Mouse (Mus musculus): ENCODE results near the gene Kdm6b. TPM values are rescaled to one million over a fixed set of nuclear protein-coding genes. Genes with fewer than 3 reads are reported as not detected.
A peak's percentile ranks its signal among the peaks of the same experiment; 100 is the strongest.

The Kdm6b gene
- total and polyA plus RNA-seq, 2 experiments from 2014 or later, result 15.0 to 30.2 TPM

DNA sequence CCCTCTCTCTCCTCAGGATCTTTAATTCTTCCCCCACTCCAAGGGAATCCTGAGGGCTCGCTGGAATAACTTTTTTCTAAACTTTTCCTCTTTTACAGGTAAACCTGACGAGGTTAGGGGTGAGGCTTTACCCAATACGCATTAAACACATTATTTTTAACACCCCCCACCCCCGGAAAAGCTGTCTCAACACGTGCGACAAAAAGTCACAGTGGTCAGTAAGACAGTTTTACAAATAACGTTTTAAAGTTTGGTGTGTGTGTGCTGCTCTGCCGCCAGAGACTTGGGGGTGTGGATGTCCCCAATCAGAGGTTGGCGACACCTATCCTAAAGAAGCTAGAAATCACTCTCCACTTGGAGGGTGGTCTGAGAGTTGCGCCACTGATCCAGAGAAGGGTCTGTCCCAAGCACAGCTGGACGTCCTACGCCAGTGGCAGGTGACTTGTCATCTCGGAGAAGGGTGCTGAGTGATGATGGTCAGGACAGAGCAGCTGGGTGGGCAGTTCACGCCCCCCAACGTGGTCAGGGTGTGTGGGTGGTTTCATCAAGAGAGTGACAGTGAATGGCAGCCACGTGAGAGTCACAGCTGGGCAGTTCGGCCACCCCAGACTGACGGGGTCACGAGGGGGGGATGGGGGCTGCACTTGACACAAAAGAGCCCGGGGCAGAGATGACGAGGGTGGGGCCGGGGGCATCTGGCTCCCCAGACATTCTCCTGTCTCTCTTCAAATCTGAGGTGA, 45.7 kb downstream of the Kdm6b start:
- Histone ChIP-seq H3K4me1 (ENCODE audit: insufficient read depth) (peaks cover 40% of the 10 kb centered on the region), H3K4me2 (ENCODE audit: low read depth) (peak overlapping the region; percentile 94), H3K4me3 (ENCODE audit: low read depth, low read length) (peak overlapping the region; percentile 88), H3K27ac (ENCODE audit: low read depth, low read length) (peak overlapping the region; percentile 100), H3K36me3 (ENCODE audit: insufficient read depth) (peaks cover 17% of the 10 kb centered on the region), H3K27me3 (ENCODE audit: insufficient read depth, low read length) (no peaks in the 10 kb centered on the region), H3K9me3 (ENCODE audit: low read length) (no peaks in the 10 kb centered on the region), H3K9ac (peak overlapping the region; percentile 100)
- TF ChIP-seq CTCF (IDR thresholded peaks at IDR 0.05; ENCODE audit: low read depth), result no peak
- WGBS, result 2% methylated on average over 22 of the region's 22 CpGs
- no peak for ATAC-seq
- no peak for DNase-seq

GRCm38 (mm10) chr11:69366855-69367615, 46.4 kb downstream of the Kdm6b start:
- no peaks in the 10 kb centered on the region for H3K27me3 ChIP-seq (ENCODE audit: insufficient read depth, low read length)
- ATAC-seq (no peak), DNase-seq (peak; percentile 35)
- no peaks in the 10 kb centered on the region for H3K9me3 ChIP-seq (ENCODE audit: low read length)
- TF ChIP-seq CTCF (IDR thresholded peaks at IDR 0.05; ENCODE audit: low read depth), result no peak
- WGBS, result under 1% methylated on average over 22 of the region's 22 CpGs
- peak overlapping the region; percentile 100 for H3K27ac ChIP-seq (ENCODE audit: low read depth, low read length)
- peak overlapping the region; percentile 94 for H3K4me2 ChIP-seq (ENCODE audit: low read depth)
- peaks cover 34% of the 10 kb centered on the region for H3K4me1 ChIP-seq (ENCODE audit: insufficient read depth)
- H3K36me3 ChIP-seq (ENCODE audit: insufficient read depth), result peaks cover 22% of the 10 kb centered on the region
- peak overlapping the region; percentile 100 for H3K9ac ChIP-seq
- peak overlapping the region; percentile 88 for H3K4me3 ChIP-seq (ENCODE audit: low read depth, low read length)

GRCm38 (mm10) chr11:69366157-69366854, 47.2 kb downstream of the Kdm6b start:
- Histone ChIP-seq H3K27ac (ENCODE audit: low read depth, low read length) (peak overlapping the region; percentile 100), H3K9ac (peak overlapping the region; percentile 100), H3K4me3 (ENCODE audit: low read depth, low read length) (peak overlapping the region; percentile 88), H3K4me1 (ENCODE audit: insufficient read depth) (peaks cover 27% of the 10 kb centered on the region), H3K36me3 (ENCODE audit: insufficient read depth) (peaks cover 30% of the 10 kb centered on the region), H3K27me3 (ENCODE audit: insufficient read depth, low read length) (no peaks in the 10 kb centered on the region), H3K4me2 (ENCODE audit: low read depth) (peak overlapping the region; percentile 94), H3K9me3 (ENCODE audit: low read length) (no peaks in the 10 kb centered on the region)
- WGBS, result 2% methylated on average over 26 of the region's 26 CpGs
- DNase-seq (peak; percentile 97), ATAC-seq (peak; percentile 86)
- peak; percentile 44; the same call in 1 of the 2 replicates for TF ChIP-seq CTCF (IDR thresholded peaks at IDR 0.05; ENCODE audit: low read depth)

DNA sequence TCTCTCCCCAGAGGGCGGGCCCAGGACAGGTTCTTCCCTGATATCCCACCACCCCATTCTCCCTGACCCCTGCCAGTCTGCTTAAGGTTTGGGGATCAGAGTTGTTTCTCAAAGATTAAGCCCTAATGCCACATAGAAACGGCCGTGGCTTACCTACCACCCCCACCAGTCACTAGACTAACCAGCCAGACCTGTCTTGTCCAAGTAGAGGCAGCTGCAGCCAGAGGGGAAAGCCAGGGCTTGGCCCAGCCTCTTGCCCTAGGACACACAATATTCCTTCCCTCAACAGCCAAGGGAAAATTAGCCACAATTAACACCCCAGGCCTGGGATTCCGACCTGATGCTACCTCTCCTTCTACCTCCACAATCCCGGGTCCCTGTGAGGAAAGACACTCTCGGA, 47.8 kb downstream of the Kdm6b start:
- TF ChIP-seq CTCF (IDR thresholded peaks at IDR 0.05; ENCODE audit: low read depth), result no peak
- peak overlapping the region; percentile 88 for H3K4me3 ChIP-seq (ENCODE audit: low read depth, low read length)
- ATAC-seq (no peak), DNase-seq (peak; percentile 18)
- 20% methylated on average over 6 of the region's 6 CpGs for WGBS
- H3K4me2 ChIP-seq (ENCODE audit: low read depth), result peak overlapping the region; percentile 94
- H3K27ac ChIP-seq (ENCODE audit: low read depth, low read length), result peak overlapping the region; percentile 100
- peaks cover 35% of the 10 kb centered on the region for H3K36me3 ChIP-seq (ENCODE audit: insufficient read depth)
- peaks cover 21% of the 10 kb centered on the region for H3K4me1 ChIP-seq (ENCODE audit: insufficient read depth)
- peak overlapping the region; percentile 100 for H3K9ac ChIP-seq
- no peaks in the 10 kb centered on the region for H3K27me3 ChIP-seq (ENCODE audit: insufficient read depth, low read length)
- no peaks in the 10 kb centered on the region for H3K9me3 ChIP-seq (ENCODE audit: low read length)

DNA sequence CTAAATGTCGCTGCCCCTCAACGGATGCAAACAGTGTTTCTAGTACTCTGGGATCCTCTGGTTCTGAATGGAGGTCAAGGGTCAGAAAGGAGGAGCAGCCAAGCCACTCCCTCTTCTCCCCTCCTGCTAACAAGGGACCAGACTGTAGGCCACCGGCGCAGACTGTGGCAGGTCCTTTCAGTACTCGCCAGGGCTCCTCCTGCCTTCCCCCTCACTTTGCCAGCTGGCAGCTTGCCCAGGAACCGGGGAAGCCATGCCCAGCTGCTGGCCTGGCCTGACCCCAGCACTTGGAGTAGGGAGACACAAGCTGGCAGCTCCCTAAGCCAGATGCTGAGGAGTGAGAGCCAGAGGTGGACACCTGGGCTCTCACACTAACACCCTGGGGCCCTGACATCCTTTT, 48.6 kb downstream of the Kdm6b start:
- Histone ChIP-seq H3K9me3 (ENCODE audit: low read length) (no peaks in the 10 kb centered on the region), H3K36me3 (ENCODE audit: insufficient read depth) (peaks cover 44% of the 10 kb centered on the region), H3K27me3 (ENCODE audit: insufficient read depth, low read length) (no peaks in the 10 kb centered on the region), H3K9ac (peak overlapping the region; percentile 28; the same call in 1 of the 2 replicates), H3K4me3 (ENCODE audit: low read depth, low read length) (no peak overlapping the region), H3K4me2 (ENCODE audit: low read depth) (peak overlapping the region; percentile 94), H3K4me1 (ENCODE audit: insufficient read depth) (peaks cover 19% of the 10 kb centered on the region), H3K27ac (ENCODE audit: low read depth, low read length) (peak overlapping the region; percentile 100)
- WGBS, result 3% methylated on average over 6 of the region's 6 CpGs
- ATAC-seq, result peak; percentile 56
- TF ChIP-seq CTCF (IDR thresholded peaks at IDR 0.05; ENCODE audit: low read depth), result no peak
- peak; percentile 87 for DNase-seq

- 31% methylated on average over 8 of the region's 8 CpGs for WGBS
- no peak for DNase-seq
- H3K4me3 ChIP-seq (ENCODE audit: low read depth, low read length), result no peak overlapping the region
- H3K9me3 ChIP-seq (ENCODE audit: low read length), result no peaks in the 10 kb centered on the region
- peak overlapping the region; percentile 15 for H3K9ac ChIP-seq
- peak overlapping the region; percentile 94 for H3K4me2 ChIP-seq (ENCODE audit: low read depth)
- H3K27me3 ChIP-seq (ENCODE audit: insufficient read depth, low read length), result no peaks in the 10 kb centered on the region
- ATAC-seq, result no peak
- H3K4me1 ChIP-seq (ENCODE audit: insufficient read depth), result peaks cover 19% of the 10 kb centered on the region
- peak overlapping the region; percentile 69 for H3K27ac ChIP-seq (ENCODE audit: low read depth, low read length)
- peaks cover 49% of the 10 kb centered on the region for H3K36me3 ChIP-seq (ENCODE audit: insufficient read depth)
- TF ChIP-seq CTCF (IDR thresholded peaks at IDR 0.05; ENCODE audit: low read depth), result no peak
Observed at GRCm38 (mm10) chr11:69364376-69364775, 49.1 kb downstream of the Kdm6b start.
